Mouse (Mus musculus) olfactory bulb, adult 2 months (tissue): Measurements from ENCODE around the gene Hnrnpc.

Experiments used
- CTCF ChIP-seq: fragments of 200-500 bp; IDR thresholded peaks from 2 replicates; pipeline ENCODE4 v1.5.1; 2012; ENCODE audit warnings: low read depth, mild to moderate bottlenecking, low read length, moderate library complexity; ENCODE audit not compliant: insufficient read depth
- POLR2A ChIP-seq: fragments of 200-500 bp; IDR thresholded peaks from 2 replicates; pipeline ENCODE4 v1.6.1; 2012; ENCODE audit warnings: mild to moderate bottlenecking, low read depth, low read length, moderate library complexity; ENCODE audit not compliant: insufficient read depth

DNA sequence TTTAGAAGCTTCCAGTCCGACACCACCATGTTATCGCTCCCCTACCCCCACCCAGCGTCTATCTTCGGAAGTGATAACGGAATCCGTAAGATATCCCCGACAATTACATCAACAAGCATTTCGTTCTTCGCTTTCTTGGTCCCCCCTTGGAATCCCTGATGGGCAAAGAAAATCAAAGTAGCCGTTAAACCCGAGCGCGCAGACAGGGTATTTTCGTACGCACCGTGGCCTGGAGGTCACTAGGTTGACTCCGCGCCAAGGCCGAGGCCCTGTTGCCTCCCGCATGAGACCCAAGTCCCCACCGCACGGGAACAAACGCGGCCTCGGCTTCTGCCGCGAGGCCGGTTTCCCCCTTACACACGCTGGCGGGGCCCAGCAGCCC lies 363 bp downstream of the Hnrnpc start:
- no peak for TF ChIP-seq CTCF
- no peak for TF ChIP-seq POLR2A
